Mouse (Mus musculus) spleen, postnatal 4 days (tissue): ENCODE results near the gene Katnb1.

ENCODE experiments used
- DNase-seq, 2 experiments: peaks; one replicate each; pipeline ENCODE4 v3.0.0; 2022; ENCODE audit warnings: low spot score in 2 of 2

The Katnb1 gene

DNA sequence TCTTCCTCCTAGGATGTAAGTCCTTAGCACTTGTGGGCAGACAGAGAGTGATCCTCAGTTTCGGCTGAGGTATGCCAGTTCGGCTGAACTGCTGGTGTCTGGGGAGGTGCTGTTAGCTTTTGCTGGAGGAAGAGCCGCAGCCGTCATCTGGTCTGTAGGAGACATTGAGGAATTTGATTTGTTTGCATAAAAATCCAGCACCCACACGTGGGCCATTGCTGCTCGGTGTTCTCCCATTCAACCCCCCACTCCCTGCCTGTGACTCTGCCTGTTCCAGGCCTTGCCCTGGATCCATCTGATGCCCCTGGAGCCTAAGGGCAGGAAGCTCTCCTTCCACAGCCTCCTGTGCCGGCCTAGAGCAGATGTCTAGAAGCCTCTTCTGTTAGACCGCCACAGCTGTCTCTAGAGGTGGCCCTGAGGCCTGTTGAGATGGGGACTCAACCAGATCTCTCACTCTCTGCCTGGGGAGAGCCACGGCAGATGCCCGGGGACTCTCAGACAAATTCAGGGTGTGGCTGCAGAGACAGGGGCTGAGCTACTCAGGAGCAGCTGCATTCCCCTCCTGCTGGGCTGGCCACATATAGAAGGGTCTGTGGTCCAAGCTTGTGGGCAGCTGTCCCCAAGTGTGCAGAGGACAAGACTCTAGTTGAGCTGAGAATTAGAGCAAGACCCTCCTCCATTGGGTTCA, 3.9 kb downstream of the Katnb1 start:
- DNase-seq: no peak

DNA sequence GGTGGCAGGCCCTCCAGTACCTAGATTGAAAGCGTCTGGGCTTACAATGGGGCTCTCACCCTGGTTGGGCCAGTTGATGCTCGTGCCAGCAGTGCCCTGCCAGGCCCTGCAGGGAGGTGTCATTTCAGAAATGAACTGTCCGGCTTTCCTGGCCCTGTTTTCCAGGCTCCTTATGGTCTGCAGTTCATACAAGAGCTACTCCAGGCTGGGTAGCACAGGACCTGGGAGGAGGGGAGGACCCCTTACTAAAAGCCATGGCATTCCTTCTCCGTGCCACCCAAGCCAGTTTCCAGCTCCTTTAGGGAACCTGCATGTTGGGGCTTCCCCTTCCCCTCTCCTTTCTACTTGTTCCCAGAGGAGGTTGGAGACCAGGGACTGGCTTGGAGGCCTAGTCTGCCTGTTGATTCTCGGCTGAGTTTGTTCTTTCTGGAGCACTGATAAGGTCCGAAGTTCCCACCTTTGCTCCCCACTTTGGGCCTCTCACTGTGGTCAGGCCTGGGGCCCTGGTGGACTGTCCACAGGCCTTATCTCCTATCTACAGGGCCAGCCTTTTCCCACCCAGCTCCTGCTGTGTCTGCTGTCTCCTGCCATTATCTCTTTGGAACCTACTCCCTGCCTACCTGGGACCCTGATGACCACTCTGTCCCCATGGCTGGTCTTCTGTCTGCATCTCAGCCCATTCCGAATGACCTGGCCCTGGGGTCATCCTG, 4.6 kb downstream of the Katnb1 start:
- DNase-seq: no peak

DNA sequence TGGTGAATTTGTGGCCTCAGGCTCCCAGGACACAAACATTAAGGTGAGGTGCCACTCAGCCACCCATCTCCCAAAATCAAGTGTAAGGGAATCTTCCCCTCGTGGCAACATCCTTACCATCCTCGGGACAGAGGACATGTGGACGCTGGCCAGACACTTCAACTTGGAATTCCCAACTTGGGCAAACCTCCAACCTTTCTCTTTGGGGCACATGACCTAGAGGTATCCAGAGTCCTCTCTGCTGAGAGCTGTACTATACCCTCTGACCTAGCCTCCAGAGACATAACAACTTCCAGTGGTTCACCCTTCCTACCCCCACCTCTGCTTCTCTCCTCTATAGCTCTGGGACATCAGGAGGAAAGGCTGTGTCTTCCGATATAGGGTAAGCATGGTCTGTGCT, 12.6 kb downstream of the Katnb1 start:
- no peak for DNase-seq

DNA sequence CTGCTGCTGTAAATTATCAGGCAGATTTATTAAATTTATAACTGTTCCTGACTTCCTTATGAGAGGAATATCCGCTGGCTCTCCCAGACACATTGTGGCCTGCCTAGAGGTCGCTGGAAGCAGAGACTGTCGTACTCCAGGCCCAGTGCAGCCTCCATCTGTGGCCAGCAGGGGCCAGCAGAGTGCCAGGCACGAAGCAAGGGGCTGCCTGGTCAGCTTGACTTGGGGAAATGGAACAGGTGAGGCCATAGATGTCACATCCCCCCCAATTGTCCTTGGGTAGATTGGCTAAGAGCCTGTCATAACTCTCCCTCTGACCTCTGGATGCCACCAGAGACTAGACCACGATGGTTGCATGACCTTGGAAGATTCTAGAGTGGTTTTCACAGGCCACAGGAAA, 18.0 kb downstream of the Katnb1 start:
- DNase-seq: peak; percentile 48 to 80

DNA sequence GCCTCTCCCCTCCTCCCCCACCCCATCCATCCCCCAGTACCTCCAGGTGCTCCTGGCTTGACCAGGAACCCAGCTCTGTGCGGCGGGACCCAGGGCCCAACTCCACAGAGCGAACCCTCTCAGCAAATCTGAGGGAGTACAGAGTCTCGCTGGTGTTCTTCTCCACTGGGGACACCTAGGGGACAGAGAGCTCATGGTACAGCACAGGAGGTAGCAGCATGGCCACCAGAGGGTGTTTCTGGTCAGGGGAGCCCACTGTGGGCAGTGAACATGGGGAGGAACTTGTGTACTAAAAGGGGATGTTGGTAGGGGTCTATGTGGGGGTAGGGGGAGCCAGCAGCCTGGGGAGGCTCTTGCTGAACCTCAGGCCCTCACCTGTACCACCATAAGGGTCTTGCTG, 21.0 kb downstream of the Katnb1 start:
- no peak for DNase-seq

DNA sequence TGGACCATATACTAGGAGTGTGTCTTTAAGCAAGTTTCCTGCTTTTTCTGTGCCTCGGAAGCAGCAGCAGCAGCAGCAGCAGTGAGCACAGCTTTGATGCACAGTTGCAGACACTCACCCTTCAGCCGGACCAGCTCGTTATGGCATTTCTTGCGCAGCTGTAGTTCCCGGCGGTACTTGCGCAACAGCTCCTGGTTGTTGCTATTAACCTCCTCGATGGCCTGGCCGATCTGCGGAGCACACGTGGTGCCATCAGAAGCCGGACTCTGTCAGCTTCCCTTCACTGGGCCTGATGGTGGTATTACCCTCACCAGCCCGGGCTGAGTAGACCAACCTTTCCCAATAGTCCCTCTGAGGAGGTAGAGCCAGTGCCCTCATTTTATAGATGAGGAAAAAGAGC, 26.3 kb downstream of the Katnb1 start:
- no peak for DNase-seq

DNA sequence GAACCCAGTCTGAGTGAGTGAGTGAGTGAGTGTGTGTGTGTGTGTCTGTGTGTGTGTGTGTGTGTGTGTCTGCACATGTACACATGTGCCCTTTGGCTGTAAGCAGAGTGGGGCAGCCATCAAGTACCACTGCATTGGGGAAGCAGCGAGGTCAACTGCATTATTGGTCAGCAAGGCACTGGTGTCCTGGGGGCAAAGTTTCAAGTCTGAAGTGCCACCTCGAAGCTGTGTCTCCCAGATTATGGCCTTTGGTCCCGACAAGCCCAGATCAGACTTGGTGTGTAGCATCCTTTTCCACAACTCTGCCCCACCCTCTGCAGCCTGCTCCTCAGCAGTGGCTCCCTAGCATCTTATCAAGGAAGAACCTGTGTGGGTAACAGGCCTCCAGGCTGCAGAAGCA, 31.6 kb downstream of the Katnb1 start:
- no peak for DNase-seq

DNA sequence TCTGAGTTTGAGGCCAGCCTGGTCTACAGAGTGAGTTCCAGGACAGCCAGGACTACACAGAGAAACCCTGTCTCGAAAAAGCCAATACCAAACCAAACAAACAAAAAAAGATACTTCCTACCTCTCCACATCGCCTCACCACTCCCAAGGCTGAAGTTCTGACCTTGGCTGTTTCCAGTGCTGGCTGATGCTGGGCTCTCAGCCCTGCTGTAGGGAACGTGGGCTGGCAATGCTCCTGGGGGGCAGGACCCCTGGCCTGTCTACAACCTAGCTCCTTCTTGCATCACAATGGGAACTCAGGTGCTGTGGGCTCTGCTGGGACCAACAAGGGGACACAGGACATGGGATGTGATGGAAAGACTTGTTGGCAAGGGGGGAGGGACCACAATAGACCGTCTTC, 32.1 kb downstream of the Katnb1 start:
- DNase-seq: no peak

DNA sequence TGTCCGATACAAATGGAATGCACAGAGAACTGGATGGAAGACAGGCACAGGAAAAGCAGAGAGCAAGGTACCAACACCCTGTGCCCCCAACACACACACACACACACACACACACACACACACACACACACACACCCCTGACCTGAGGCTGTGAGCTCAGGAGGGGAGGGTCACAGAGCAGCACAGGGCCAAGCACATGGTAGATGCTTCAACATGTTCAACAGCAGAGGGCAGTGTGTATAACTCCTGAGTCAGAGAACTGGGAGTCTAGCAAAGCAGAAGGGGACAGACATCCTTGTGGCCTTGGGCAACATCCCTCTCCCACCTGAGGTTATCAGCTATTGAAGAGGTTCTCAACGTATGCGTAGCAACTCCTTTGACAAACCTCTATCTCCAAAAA, 32.8 kb downstream of the Katnb1 start:
- no peak for DNase-seq

DNA sequence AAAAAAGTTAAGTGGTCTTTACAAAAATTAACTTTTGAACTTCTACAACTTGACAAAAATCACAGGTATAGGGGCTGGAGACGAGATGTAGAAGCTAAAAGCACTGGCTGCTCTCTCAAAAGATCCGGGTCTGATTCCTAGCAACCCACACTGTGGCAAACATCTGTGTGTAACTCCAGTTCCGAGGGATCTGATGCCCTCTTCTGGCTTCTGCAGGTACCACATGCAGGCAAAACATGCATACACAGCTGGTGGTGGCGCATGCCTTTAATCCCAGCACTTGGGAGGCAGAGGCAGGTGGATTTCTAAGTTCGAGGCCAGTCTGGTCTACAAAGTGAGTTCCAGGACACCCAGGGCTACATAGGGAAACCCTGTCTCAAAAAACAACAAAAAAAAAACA, 42.5 kb downstream of the Katnb1 start:
- no peak for DNase-seq

DNA sequence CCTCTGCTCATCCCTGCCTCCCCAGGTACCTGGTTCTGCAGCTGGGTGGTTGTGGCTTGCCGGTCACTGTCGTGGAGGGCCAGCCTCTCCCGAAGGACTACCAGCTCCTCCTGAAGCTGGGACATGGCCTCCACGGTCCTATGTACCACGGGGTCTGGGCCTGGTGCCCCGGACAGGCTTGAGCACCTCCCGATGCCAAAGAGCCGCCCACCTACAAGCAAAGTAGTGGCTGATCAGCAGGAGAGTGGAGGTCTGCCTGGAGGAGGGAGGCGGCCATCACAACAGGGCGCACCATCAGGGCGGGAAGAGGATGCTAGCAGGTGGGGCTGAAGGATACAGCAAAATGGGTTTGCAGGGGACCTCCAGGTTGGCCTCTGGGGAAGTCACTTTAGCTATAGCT, 45.5 kb downstream of the Katnb1 start:
- DNase-seq: peak in 1 of 2 experiments; percentile 57

DNA sequence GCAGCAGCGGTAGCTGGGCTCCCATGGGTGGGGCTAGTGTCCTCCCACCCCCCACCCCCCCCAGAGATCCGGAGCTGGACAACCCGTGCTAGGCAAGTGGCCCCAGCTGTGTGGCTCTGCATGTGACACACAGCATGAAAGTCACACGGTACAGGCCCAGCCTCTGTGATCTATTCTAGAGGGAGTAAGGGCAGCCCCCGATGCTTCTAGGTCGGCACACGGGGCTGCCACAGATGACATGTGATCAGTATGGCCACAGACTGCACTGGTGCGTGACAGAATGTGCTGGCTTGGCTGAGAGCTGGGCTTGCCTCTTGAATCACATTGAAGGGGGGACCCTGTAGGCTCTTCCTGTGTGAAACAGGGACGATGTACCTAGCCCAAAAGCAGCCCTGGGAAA, 46.7 kb downstream of the Katnb1 start:
- no peak for DNase-seq

DNA sequence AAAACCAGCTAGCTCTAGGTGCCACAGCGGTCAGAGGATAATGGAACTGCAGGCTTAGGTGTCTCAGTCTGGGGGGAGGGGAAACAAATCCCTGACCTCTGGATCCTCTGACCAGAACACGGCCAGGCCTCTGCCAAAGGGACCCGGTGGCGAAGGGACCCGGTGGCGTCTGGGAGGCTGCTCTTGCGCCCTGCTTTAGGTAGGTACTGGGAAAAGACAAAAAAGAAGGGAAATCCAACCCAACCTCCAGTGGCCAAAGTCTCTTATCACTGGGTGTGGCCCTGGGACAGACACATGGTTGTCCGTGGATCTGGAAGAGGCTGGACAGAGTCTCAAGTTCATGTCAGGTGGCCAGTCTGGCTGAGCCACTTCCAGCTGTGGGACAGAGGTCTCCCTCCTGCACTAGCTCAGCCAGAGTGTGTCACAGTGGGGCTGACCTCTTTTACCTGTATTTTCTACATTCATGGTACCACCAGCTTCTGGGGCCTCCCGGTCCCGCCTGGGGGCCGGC, 47.8 kb downstream of the Katnb1 start:
- DNase-seq: no peak

DNA sequence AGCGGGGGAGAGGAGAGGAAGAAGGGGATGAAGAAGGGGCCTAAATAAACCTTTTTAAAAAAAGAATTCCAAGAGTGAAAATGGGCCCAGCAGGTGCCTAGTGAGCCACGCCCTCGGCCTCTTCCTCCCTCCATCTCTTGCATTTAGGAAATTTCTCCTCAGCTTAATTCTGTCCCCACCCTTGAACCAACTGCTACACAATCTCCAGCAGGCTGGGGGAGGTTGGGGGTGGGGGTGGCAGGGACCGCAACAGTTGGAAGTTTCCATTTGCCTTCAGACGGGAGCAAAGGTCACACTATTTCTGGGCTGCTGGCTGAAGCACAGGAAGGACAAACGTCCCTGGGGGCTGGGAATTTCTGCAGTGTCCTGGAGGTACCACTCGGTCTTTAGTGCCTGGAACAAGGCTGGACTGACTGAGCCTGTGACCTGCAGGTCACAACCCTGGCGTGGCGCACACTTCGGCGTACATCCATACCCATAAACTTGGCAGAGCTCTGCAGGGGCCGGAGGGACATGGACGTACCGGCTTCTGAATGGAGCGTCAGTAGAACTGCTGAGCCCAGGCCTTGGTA, 50.1 kb downstream of the Katnb1 start:
- no peak for DNase-seq

DNA sequence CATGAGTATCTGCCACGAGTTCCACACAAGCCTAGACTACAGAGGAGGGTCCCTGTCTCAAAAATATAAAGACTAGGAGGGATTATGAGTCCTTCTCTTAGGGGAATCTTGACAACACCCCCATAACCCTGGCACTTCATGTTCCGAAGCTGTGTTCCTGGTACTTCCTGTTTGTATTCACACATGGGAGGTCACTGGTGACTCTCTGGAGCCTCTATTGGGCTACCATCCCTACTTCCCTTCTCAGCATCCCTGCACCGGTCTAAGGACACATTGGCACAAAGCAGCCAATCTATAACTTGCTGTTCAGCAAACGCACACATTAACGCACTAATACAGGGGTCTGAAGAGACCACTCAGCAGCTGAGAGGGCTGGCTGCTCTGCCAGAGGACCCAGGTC, 51.0 kb downstream of the Katnb1 start:
- DNase-seq: no peak

DNA sequence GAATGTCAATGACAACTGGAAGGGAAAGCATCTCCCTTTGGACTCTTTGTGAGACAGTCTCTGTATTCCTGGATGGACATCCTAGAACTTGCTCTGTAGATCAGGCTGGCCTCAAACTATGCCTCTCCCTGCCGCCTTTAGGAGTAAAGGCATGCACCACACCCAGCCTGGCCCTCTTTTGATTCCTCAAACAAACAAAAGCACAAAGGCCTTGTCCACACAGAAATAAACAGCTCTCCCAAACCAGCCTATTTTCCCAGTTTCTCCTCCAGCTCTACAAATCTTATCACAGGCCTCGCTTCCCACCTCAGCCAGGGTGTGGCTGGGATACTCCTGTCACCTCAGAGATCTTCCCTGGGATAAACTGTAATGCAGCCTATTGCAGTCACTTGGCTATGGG, 53.2 kb downstream of the Katnb1 start:
- DNase-seq: no peak

DNA sequence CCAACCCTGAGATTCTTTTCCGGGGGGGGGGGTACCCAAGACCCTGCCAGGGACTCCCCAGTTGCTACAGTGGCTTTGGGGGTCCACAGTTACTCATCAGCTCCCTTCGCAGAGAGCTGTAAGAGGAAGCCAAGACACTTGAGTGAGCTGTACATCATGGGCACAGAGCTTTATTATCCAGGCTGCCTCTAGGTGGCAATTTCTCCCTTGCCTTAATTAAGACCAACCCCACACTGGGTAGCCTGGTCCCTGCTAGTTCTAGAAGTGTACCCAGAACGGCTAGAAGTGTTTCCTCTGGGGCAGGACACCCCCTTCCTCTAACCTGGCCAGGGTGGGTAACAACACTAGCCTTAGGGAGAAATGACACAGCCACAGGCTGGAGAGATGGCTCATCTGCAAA, 54.3 kb downstream of the Katnb1 start:
- no peak for DNase-seq

DNA sequence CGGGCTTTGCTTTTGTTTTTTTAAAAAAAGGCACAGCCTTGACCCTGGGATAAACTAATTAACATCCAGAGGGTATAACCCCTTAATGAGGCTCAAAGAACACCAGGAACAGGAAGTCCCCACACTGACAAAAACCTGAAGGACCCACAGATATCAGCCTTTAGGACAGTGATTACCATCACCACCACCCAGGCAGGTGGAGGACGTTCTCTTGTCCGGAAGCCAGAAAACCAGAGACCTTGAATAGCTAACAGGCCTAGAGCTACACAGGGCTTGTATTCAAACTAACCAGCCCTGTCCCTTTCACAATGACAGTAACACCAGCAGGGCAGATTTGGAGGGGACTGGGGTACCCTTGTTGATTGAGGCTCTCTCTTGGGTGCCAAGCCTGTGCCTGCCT, 55.2 kb downstream of the Katnb1 start:
- DNase-seq: no peak

DNA sequence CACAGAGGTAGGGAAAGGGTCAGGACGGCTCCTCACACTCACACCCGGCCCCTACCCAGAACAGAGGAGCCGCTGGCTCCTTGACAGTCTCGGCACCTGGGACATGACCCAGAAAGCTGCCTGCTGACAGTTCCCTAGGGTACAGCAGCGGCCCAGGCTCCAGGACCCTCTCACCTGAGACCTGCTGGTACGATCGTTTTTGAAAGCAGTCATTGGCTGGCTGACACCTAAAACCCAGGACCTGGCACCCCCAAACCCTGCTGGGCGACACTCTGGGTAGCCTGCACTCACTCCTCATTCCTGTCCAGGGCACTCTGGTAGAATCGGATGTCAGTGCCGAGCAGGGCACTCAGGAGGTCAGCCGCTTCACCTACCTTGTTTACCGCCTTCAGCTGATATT, 56.2 kb downstream of the Katnb1 start:
- DNase-seq: no peak

DNA sequence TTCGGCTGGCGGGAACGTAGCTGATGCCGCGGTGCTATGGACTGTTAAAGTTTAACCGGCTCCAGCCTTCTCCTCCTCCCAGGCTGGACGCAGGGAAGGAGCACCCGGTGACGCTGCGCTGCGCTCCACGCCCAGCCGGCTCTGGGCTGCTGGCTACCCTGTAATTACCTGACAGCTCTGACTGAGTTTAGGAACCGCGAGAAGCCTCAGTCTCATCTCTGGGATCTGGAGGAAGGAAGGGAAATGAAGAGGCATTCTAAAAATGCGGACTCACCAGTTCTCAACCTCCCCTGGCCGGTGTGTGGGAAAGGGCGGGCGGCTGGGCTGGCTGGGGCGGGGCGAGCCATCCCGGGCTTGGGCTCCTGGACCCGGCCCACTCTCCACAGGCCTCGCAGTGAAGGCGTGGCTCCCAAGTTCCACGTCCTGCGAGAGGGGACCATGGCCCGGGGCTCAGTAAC, 56.7 kb downstream of the Katnb1 start:
- no peak for DNase-seq

DNA sequence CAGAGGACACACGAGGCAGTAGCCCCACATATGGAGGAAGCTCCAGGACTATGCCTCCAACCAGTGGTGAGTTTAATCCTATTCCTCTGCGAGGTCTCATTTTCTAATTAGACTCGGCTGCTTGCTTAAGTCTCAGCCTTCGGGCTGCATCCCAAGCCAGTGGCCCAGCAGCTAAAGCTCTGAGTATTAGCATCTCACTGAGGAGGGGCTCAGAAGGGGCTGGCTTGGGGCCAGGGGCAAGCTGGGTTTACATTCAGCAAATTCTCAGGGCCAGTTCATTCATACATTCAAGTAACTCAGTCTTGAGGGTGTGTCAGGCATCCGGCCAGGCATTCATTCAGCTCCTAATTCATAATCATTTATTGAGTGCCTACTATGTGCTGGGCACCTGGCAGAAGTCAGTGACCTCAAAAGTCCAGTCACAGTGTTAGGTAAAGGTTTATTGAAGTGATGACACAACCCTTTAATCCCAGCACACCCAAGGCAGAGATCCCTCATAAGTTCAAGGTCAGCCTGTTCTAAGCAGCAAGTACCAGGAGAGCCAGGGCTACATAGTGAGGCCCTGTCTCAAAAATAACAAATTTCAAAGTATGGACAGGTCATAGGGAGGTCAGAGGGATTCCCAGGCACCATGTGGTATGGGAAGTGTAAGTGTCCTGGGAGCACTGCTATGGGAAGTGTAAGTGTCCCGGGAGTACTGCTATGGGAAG, 57.5 kb downstream of the Katnb1 start:
- DNase-seq: no peak

DNA sequence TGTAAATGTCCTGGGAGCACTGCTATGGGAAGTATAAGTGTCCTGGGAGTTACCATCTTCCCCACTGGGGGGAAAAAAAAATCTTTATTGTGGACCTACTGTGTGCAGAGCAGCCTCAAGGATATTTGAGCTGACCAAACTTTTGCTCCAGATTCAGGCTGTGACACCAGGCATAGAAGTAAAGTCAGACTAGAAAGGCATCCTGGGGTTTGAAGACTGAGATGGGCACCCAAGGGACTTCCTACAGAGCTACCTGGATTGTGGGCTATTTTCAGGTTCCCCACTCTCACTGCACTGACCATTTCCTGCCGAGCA, 58.0 kb downstream of the Katnb1 start:
- no peak for DNase-seq

DNA sequence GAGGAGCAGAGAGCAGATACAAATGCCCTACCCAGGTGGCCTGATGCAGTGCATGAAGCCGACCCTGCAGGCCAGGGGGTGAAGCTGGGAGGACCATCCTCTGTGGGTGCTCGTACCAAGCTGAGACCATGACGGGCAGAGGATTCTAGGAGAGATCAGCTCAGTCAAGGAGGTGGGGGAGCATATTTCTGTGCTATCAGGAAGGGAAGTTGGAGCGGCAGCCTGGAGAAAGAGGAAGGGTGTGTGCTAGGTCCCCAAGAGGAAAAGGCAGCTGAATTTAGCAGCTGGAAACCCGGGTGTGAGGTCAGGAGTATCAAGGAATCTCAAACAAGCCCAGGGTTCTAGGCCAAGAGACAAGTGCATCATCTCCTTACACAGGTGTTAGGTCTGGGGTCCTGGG, 59.6 kb downstream of the Katnb1 start:
- no peak for DNase-seq
